Mouse (Mus musculus) adrenal gland, adult 2 months (tissue): ENCODE data around the gene Spsb2. TPM values are rescaled to one million over a fixed set of nuclear protein-coding genes. Genes with fewer than 3 reads are reported as not detected.

ENCODE experiments used
- DNase-seq: peaks from one replicate; pipeline ENCODE4 v3.0.0; 2021
- polyA plus RNA-seq: library from polyadenylated mRNA; depleted of rRNA; stranded (reverse); fragments of >200 nt; gene quantifications from 2 replicates; pipeline ENCODE4 v1.2.3, GENCODE M21; 2012; rRNA removed
- total RNA-seq, 2 experiments: library from RNA; stranded (reverse); gene quantifications; 2 replicates each; pipeline ENCODE4 v1.2.3; 2021

Spsb2 gene
- total and polyA plus RNA-seq, 3 experiments = 19.6 to 34.0 (median 28.0) TPM

DNA sequence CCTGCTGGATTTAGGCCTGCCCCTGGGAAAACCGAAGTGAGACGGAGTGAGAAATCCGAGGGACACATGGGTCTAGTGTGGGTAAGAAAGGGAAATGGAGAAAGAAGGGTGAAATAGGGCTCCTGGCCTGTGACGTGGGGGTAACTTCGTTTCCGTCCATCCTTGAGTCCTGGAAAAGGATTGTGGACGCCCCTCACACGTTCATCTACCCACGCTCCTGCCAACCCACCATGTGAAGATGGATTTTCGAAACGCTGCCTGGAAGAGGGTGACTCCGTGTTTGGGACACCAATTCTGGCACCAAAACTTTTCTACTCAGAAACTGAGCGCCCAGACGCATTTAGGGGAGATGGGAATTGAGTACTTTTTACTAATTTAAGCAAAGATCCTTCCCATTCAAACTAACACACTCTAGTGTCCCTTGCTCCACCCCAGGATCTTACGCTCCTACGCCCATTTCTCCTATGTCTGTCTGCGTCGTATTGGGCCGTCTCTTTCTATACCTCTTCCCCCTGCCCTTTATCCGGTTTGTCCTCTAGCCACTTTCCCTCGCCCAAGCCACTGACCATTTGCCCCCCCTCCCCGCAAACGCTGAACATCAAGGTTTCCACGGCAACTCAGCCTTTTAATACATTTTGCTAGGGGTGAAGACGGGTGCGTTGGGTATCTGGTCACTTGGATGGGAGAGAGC lies 49.5 kb downstream of the Spsb2 start:
- no peak for DNase-seq

DNA sequence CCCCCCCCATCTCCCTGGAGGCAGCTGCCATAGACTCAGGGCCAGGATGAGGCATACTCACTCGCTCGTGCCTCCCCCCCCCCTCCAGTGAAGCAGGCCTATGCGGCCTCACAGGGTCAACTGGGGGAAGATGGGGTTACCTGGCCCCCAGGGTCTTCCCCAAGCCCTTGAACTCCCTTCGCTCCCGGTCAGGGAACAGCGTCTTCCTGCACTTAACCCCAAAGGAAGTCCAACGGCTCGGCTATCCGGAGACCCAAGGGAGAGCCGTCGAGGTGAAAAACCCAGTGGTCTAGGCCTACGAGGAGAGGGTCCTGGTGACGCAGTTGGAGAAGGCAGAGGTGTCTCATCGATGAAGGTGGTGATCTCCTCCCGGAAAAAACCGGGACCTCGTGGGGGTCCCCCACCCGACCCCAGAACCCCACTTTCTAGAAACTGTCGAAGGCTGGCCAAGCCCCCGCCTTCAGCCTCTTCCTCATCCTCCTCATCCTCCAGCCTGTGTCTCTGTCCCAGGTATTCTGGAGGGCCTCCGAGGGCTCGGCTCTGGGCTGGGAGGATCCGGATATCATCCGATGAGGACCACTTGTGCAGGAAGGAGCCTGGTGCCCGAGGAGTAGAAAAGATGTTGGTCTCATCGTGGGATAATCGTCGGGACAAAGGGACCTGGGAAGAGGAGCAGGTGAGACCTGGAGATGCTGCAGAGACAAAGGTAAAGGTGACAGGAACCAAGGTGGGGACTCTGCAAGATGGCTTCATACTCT lies 50.3 kb downstream of the Spsb2 start:
- DNase-seq = no peak

DNA sequence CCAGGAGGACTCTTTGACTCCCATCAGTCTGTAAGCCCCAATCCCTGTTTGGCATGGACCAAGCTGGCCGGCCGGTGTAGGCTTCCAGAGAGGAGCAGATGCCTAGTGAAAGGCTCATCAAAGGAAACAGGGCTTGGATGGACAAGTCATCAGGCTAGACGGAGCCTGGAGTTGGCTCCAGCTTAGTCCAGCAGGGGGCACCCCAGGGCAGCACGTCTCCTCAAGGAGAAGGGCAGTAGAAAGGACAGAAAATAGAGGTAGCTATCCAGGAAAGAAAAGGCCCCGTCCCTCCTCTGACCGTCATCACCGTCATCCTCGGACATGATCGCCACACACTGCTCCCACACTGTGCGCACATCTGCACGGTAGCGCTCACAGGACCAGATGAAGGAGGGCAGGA lies 51.3 kb downstream of the Spsb2 start:
- DNase-seq = peak; percentile 90

Other genes starting within 250 kb of the Spsb2 start
- gene C1rb, start 238.4 kb upstream of the Spsb2 start, total RNA-seq = 1 to 10 TPM; 7.9 to 8.9 TPM
- gene C1rb, start 238.4 kb upstream of the Spsb2 start, polyA plus RNA-seq = 0.29 and 0.86 TPM in 2 replicates
- 1 to 10 TPM; 1.5 to 2.6 TPM for gene C1s2, start 172.6 kb upstream of the Spsb2 start, total RNA-seq
- not detected in 2 replicates for gene C1s2, start 172.6 kb upstream of the Spsb2 start, polyA plus RNA-seq
- 100 to 1,000 TPM in 1 of 2 experiments, 10 to 100 TPM in 1; 92.1 to 138 TPM for gene Lpcat3, start 145.6 kb upstream of the Spsb2 start, total RNA-seq
- 141 and 155 TPM in 2 replicates for gene Lpcat3, start 145.6 kb upstream of the Spsb2 start, polyA plus RNA-seq
- 10 to 100 TPM; 80.6 to 82.6 TPM for gene Emg1, start 96.5 kb upstream of the Spsb2 start, total RNA-seq
- 16.6 and 17.0 TPM in 2 replicates for gene Emg1, start 96.5 kb upstream of the Spsb2 start, polyA plus RNA-seq
- 100 to 1,000 TPM; 286 to 294 TPM for gene Phb2, start 96.3 kb upstream of the Spsb2 start, total RNA-seq
- gene Phb2, start 96.3 kb upstream of the Spsb2 start, polyA plus RNA-seq = 128 and 181 TPM in 2 replicates
- gene Ptpn6, start 69.9 kb upstream of the Spsb2 start, total RNA-seq = 10 to 100 TPM in 1 of 2 experiments, 1 to 10 TPM in 1; 6.5 to 11.2 TPM
- 6.1 and 6.8 TPM in 2 replicates for gene Ptpn6, start 69.9 kb upstream of the Spsb2 start, polyA plus RNA-seq
- 100 to 1,000 TPM; 357 to 360 TPM for gene Grcc10, start 67.3 kb upstream of the Spsb2 start, total RNA-seq
- 233 and 246 TPM in 2 replicates for gene Grcc10, start 67.3 kb upstream of the Spsb2 start, polyA plus RNA-seq
- gene Gm45234, start 52.6 kb upstream of the Spsb2 start, total RNA-seq = not detected
- not detected in 2 replicates for gene Gm45234, start 52.6 kb upstream of the Spsb2 start, polyA plus RNA-seq
- gene Atn1, start 52.1 kb upstream of the Spsb2 start, total RNA-seq = 10 to 100 TPM; 76.8 to 86.3 TPM
- 73.3 and 110 TPM in 2 replicates for gene Atn1, start 52.1 kb upstream of the Spsb2 start, polyA plus RNA-seq
- gene Eno2, start 39.0 kb upstream of the Spsb2 start, total RNA-seq = 10 to 100 TPM; 12.4 to 35.9 TPM
- gene Eno2, start 39.0 kb upstream of the Spsb2 start, polyA plus RNA-seq = 8.3 and 16.5 TPM in 2 replicates
- under 1 TPM; 0.29 to 0.38 TPM for gene Lrrc23, start 28.9 kb upstream of the Spsb2 start, total RNA-seq
- 0.16 and 0.32 TPM in 2 replicates for gene Lrrc23, start 28.9 kb upstream of the Spsb2 start, polyA plus RNA-seq
- gene Tpi1, start 5.6 kb downstream of the Spsb2 start, total RNA-seq = 100 to 1,000 TPM; 385 to 502 TPM
- gene Tpi1, start 5.6 kb downstream of the Spsb2 start, polyA plus RNA-seq = 237 and 285 TPM in 2 replicates
- 100 to 1,000 TPM; 103 to 132 TPM for gene Usp5, start 20.8 kb downstream of the Spsb2 start, total RNA-seq
- gene Usp5, start 20.8 kb downstream of the Spsb2 start, polyA plus RNA-seq = 102 and 111 TPM in 2 replicates
- gene Cdca3, start 20.9 kb downstream of the Spsb2 start, total RNA-seq = 1 to 10 TPM; 2.2 to 3.9 TPM
- gene Cdca3, start 20.9 kb downstream of the Spsb2 start, polyA plus RNA-seq = 5.9 and 8.6 TPM in 2 replicates
- 10 to 100 TPM in 1 of 2 experiments, 1 to 10 TPM in 1; 6.7 to 12.2 TPM for gene Gnb3, start 31.6 kb downstream of the Spsb2 start, total RNA-seq
- 9.2 and 11.9 TPM in 2 replicates for gene Gnb3, start 31.6 kb downstream of the Spsb2 start, polyA plus RNA-seq
- gene P3h3, start 49.1 kb downstream of the Spsb2 start, total RNA-seq = 10 to 100 TPM; 16.8 to 23.6 TPM
- 42.6 and 48.6 TPM in 2 replicates for gene P3h3, start 49.1 kb downstream of the Spsb2 start, polyA plus RNA-seq
- 1 to 10 TPM; 1.1 to 2.5 TPM for gene Gpr162, start 55.3 kb downstream of the Spsb2 start, total RNA-seq
- gene Gpr162, start 55.3 kb downstream of the Spsb2 start, polyA plus RNA-seq = 1.9 and 2.4 TPM in 2 replicates
- gene Cd4, start 79.6 kb downstream of the Spsb2 start, total RNA-seq = under 1 TPM; 0.31 to 0.55 TPM
- gene Cd4, start 79.6 kb downstream of the Spsb2 start, polyA plus RNA-seq = 0.52 and 0.61 TPM in 2 replicates
- 1 to 10 TPM; 1.1 to 1.5 TPM for gene Lag3, start 103.0 kb downstream of the Spsb2 start, total RNA-seq
- 2.1 and 2.5 TPM in 2 replicates for gene Lag3, start 103.0 kb downstream of the Spsb2 start, polyA plus RNA-seq
- 100 to 1,000 TPM; 828 to 858 TPM for gene Ptms, start 111.4 kb downstream of the Spsb2 start, total RNA-seq
- gene Ptms, start 111.4 kb downstream of the Spsb2 start, polyA plus RNA-seq = 2,208 and 2,873 TPM in 2 replicates
- gene Mlf2, start 122.7 kb downstream of the Spsb2 start, total RNA-seq = 100 to 1,000 TPM; 269 to 320 TPM
- gene Mlf2, start 122.7 kb downstream of the Spsb2 start, polyA plus RNA-seq = 390 and 451 TPM in 2 replicates
- 100 to 1,000 TPM; 128 to 152 TPM for gene Cops7a, start 156.9 kb downstream of the Spsb2 start, total RNA-seq
- gene Cops7a, start 156.9 kb downstream of the Spsb2 start, polyA plus RNA-seq = 220 and 384 TPM in 2 replicates
- gene Pianp, start 188.0 kb downstream of the Spsb2 start, total RNA-seq = 1 to 10 TPM in 1 of 2 experiments, under 1 TPM in 1; 0.89 to 2.0 TPM
- 4.2 and 9.0 TPM in 2 replicates for gene Pianp, start 188.0 kb downstream of the Spsb2 start, polyA plus RNA-seq
- gene Zfp384, start 200.5 kb downstream of the Spsb2 start, total RNA-seq = 10 to 100 TPM; 38.5 to 56.9 TPM
- 70.6 and 98.2 TPM in 2 replicates for gene Zfp384, start 200.5 kb downstream of the Spsb2 start, polyA plus RNA-seq
- gene Ing4, start 231.1 kb downstream of the Spsb2 start, total RNA-seq = 10 to 100 TPM; 51.0 to 60.6 TPM
- gene Ing4, start 231.1 kb downstream of the Spsb2 start, polyA plus RNA-seq = 35.5 and 37.4 TPM in 2 replicates
- 10 to 100 TPM in 1 of 2 experiments, 1 to 10 TPM in 1; 4.4 to 12.2 TPM for gene Acrbp, start 241.0 kb downstream of the Spsb2 start, total RNA-seq
- 14.0 and 15.9 TPM in 2 replicates for gene Acrbp, start 241.0 kb downstream of the Spsb2 start, polyA plus RNA-seq